Mouse (Mus musculus) brain, adult 2 months (tissue): ENCODE measurements around the gene Fbxw7.
A peak's percentile ranks its signal among the peaks of the same experiment; 100 is the strongest.

Experiments used
- DNase-seq: peaks from one replicate; pipeline ENCODE4 v3.0.0; 2011; ENCODE audit warnings: low read depth, low spot score

The Fbxw7 gene

DNA sequence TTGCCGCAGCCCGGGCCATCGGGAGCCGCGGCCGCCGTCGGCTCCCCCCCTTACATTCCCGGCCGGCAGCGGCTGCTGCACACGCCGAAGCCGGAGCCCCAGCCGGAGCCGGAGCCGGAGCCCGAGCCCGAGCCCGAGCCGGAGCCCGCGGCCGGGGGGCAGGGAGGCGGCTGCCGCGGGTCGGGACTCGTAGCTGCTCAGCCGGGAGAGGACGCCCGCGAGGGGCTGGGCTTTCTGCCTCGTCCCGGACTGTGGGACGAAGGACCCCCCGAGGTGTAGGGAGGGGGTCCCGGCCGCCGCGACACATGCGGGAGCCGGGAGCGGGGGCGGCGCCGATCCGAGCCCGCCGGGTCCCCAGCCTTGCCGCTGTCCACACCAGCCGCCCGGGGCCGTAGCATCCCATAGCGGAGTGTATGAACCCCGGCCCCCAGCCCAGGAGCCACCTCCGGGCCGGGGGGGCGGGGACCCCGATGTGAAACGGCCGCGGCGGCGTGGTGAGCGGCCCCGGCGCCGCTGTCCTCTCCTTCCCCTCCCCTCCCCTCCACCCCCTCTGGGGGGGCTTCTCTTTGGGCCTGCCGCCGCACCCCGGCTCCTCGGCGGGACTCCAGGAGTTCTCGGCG, at the start of gene Fbxw7:
Gene Fbxw7 (plus strand): TSS at position 507 of the 620 bp plus-strand sequence.
- no peak for DNase-seq

DNA sequence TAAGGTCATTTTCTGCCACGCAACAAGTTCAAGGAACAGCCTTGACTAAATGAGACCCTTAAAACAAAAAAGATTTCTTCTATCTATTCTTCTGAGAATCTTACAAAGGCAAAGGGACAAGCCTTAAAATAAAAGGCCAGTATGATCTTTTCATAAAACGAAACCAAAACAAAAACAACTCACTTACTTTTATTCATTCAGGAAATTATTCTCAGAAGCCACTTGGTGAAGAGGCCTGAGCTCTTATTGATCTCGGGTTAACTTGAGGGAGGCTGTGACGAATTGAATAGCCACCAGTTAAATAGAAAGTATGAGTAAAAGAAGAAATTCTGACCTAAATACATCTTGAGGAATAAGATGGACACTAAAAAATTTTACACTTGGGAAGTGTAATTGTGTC, 46.1 kb upstream of the Fbxw7 start:
- no peak for DNase-seq

DNA sequence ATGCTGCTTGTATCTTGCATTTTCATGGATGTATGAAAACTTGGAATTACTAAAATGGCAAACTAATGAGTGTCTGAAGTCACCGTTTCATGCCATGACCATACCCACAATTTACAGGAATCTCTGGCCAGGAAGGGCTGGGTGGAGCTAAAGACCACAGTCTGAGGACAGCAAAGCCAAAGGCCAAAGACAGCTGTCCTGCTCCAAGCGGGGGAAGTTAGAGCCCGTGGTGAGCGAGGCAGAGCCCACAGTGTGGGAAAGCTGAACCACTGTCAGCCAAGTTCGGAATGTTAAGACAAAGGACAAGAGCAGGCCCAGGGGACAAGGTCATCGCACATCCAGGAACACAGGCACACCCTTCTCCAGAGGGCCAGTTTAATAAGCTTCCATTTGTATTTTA, 45.7 kb upstream of the Fbxw7 start:
- no peak for DNase-seq

DNA sequence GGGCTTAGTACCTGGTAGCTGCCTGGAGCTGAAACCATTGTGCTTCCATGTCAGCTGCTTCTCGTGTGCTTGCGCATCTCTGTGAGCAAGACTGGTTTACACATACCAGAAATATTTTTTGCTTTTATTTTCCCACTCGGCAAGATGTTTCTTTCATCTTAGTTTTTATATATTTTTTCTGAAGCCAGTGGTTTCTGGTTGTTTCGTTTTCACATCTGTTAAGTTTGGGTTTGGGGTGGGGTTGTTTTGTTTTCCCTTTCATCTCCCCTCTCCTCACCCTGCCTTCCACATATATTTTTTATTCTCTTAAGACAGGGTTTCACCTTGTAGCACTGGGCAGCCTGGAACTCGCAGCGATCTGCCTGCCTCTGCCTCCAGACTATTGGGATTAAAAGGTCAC, 44.5 kb upstream of the Fbxw7 start:
- no peak for DNase-seq

DNA sequence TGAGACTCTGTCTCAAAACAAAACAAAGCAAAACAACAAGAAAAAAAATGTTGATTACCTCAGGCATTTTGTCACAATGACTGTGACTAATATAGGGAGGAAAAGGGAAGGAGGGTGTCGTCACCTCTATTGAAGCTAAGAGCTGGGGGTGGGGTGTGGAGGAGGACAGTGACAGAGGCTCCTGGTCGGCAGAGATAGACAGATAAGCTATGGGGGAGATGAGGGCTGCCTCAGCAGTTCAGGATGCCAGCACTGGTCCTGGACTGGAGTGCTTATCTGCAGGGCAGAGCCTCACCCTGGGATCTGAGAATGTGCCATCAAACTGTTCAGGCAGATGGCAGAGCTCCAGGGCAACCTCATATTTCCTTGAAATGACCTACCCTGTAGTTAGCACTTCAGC, 43.1 kb upstream of the Fbxw7 start:
- no peak for DNase-seq

DNA sequence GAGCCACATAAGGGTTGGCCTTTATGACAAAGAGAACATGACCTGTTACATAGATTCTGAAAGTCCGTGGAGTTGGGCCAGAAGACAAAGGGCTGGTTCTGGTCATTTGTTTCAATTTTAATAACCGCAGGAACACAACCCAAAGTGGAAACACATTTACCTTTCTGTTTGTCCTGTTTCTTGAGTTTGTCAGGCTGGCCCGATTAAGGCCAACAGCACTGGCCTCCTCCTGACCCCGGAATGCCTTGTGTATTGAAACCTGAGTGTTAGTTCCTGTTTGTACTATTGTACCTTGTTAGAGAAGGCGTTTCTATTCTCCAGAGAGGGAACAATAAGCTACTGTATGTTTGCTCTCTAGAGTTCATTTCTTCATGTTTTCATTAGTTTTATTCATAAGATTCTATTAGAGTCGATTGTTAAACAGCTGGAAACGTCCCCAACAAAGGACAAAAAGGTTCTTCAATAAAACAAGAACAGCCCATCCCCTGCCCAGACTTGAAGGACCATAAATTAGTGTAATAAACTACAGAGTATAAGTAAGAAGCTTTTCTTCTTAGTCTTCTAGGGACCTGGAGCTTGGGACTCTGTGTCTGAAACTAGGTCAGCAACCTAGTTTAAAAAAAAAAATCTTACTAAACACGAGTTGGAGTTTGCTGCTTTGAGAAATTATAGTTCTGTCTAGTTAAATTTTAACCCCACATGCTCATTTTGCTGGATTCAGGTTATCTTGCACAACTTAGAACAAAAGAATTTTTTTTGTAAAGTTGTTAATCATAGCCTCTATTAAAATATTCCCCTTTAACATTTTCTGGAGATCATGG, 40.6 kb upstream of the Fbxw7 start:
- DNase-seq = no peak

DNA sequence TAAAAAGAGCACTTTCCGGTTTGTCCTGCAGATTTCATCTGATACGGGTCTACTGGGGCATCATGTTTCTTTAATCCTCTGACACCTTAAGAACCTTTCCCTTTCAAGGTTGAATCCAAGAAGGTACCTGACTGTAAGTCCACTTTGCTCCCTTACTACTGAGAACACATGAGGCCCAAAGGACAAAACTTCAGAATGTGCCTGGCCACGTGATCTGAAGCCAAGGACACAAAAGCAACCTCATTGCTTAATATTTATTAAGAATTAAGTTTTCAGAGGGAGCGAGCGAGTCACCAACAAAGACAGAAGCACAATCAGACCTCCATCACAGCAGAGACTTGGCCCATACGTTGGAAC, 40.0 kb upstream of the Fbxw7 start:
- DNase-seq = no peak

DNA sequence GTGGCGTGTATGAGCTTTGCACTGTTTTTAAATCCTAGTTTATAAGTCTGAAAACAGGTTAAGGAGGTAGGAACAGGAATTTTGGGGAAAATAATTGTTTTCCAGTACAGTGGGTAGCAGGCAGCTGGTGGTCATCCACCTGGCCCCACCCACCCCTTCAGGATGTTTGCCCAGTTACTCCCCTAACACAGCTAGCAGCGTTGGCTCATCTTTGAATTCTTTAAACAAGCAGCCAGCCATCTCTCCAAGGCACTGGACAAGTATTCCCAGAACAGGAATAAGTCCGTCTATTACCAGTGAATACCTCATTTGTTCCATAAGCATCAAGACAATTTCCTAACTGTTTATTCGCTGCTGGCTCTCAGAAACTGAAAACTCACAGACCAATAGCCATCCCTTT, 39.5 kb upstream of the Fbxw7 start:
- no peak for DNase-seq

DNA sequence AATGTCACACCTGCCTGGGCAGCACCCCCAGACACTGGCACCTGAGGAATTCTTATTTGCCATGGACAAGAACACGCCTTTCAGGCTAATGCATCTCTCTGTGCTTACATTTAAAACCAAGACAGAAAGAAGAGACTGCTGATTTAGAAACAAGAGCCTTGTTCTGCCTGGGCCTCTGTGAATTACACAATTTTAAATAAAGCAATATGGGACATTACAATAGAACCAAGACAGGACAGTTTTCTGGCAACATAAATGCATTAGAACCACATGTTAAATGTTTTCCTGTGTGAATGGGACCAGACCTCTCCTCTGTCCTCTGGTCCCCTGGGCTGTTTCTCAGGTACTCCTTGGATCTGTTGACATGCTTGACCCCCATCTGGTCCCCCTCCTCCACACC, 39.0 kb upstream of the Fbxw7 start:
- no peak for DNase-seq

DNA sequence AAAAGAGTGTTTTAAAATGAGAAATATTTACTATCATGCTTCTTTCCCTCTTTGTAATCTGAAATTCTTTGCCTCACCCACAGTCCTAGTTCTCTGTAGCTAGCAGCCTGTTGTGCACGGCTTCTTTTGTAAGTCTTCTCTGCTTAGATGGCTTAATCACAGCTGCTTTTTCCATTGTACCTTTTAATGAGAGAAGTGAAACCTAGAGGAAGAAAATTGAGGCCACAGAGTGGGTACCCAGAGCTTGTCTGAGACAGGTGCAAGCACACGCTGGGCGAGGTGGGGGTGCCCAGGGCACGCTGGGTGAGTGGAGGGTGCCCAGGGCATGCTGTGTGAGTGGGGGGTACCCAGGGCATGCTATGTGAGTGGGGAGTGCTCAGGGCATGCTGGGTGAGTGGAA, 27.2 kb upstream of the Fbxw7 start:
- DNase-seq = no peak

DNA sequence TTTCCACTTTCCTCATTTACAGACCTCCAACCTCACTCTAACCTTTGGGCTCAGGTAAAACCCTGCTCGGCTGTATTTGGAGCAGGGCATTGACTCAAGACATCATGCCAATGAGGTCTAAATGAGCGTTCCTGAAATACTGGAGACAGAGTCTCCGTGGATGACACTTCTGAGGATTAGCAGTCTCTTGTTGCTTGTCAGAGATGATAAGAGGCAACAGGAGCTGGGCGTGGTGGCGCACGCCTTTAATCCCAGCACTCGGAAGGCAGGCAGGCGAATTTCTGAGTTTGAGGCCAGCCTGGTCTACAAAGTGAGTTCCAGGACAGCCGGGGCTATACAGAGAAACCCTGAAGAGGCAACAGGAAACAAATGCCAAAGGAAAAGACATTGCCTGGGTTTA, 11.0 kb upstream of the Fbxw7 start:
- no peak for DNase-seq

DNA sequence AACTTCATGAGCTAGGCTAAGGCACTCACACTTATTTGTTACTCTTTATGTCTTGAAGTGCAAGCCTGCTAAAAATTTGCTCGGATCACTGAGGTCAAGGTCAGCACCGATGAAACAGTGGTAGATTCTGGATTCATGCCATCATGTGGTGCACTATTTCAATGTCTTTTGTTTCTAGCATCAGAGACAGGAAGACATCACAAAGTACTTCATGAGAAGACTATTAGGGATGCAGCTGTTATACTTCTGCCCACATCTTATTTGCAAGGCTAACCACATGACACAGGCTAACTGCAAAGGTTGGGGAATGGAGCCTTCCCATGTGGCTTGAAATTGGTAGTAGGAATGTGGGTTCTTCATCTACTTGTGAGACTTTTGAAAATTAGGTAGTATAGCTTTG, 8.9 kb upstream of the Fbxw7 start:
- DNase-seq = no peak

DNA sequence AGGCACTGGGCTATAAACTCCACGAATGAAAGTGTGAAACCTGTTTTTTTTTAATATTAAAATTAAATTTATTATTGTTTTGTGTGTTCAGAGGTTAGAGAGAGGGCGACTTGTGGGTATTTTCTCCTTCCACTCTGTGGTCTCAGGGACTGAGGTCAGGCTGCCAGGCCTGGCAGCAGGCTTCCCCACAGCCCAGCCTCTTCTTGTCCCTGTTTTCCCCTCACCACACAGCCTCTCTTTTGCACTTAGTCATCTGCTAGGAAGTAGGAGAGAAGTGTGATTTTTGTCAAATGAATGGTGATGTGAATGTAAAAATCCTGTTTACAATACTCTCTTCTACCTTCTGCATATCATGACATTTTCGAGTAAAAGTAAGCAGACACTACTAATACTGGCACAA, 7.2 kb upstream of the Fbxw7 start:
- no peak for DNase-seq

DNA sequence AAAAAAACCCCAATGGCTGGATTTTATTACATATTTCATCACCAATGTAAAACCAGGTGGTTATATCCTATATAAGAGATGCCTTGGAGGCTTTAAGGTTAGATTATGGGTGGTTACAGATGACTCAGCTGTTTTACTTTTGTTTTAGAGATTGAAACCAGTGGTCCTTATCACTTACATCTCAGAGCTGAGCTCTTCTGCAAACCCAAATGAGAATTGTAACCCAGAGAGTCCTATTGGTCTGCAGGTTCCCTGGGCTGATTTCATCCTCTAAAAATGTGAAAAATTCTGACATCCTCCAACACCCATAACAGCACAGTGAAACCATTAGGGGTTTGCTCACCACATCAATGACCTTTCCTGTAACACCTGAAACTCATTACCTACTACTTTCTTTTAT, 6.2 kb upstream of the Fbxw7 start:
- no peak for DNase-seq

DNA sequence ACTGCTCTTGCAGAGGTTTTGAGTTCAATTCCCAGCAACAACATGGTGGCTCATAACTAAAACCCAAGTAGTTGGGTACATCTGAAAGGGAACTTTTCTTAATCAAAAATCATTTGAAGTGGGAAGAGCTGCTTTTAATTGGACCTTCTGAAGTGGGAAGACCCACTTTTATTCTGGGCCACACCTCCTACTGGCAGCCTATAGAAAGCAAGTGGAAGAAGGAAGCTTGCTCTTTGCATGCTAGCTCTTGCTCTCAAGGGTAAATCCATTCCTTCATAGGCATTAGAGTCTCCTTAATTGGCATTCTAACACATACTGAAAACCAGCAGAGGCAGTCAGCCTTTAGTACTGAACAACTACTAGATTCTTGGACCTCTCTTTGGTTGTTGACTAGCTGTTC, 4.3 kb upstream of the Fbxw7 start:
- no peak for DNase-seq

DNA sequence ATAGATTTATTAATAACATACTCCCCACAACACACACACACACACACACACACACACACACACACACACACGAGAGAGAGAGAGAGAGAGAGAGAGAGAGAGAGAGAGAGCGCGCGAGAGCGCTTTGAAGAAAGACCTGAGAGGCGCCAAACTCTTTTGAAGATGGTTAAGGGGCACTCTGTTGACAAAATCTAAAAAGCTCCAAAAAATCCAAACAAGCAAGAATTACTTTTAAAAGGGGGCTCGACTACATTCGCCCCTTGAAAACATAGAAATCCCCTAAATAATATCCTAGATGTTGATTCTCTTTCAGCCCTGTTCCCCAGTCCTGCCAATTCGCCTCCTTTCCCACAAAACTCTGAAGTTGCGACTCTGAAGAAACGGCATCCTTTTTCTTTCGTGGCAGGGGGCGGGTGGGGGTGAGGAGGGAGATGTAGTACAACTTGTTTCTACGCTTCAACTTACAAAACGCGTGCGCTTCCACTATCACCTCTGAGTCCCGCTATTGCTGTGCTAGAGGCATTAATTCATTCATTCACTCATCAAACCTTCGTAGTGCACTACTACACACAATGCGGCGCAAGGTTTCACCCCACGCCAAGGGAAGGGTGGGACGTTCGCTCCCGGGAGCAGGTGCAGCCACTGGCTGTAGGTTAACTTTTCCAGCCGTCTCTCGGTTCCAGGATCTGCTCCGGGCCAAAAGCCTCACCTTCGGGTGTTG, 1.5 kb upstream of the Fbxw7 start:
- no peak for DNase-seq

DNA sequence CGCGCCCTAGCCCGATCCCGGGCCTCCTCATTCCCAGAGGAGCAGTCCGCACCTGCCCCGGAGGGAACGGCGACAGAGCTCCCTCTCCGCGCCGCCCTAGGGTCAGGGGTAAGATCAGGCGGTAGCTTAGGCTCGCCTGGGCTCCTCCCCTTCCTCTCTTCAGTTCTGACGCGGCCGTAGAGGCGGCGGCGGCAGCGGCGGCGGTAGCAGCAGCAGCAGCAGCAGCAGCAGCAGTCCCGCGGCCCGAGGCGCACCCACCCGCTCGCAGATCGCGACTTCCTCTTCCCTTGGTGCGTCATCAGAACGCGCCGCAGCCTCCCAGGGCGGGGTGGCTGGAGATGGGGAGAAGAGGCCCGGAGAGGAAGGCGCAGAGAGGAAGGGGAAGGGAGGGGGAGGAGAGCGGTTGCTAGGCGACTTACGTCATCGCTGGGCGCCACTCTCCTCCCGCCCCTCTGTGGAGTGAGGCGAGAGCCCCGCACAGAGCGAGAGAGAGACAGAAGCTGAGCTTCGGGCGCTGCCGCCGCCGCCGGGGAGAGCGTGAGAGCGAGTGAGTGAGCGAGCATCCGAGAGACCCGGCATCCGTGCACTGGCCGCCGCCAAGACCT, 809 bp upstream of the Fbxw7 start:
- DNase-seq = peak; percentile 100

DNA sequence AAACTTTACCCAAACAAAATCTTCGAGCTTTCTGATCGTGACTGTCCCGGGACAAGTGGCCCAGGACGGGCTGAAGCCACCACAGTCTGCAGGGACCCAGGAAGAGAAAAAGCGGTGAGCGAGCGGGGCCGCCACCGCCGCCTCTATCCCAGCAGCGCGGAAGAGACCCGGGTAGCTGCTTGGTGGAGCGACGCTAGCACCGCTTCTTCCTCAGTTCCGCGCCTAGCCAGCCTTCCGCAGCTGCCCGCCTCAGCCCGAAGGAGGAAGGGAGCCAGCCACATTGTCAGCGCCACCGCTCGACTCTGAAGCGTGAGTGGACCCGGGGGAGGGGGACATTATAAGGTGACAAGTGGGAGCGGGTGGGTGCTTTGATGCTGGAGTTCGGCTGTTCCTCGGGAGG, 393 bp downstream of the Fbxw7 start:
- peak; percentile 51 for DNase-seq

DNA sequence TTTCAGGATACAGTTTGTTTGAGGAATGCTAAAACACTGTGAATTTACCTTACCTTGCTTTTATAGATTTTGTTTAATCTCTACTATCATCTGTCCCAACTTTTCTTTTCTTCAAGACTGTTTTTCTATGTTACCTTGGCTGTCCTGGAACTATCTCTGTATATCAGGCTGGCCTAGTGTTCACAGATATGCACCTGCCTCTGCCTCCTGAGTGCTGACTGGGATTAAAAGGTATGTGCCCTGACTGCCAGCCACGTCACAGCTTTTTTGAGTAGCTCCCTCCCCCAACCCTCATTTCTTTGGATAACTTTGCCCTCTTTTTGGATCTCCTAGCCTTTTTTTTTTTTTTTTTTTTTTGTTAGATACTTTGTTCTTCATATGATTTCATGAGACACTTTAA, 1.9 kb downstream of the Fbxw7 start:
- no peak for DNase-seq

DNA sequence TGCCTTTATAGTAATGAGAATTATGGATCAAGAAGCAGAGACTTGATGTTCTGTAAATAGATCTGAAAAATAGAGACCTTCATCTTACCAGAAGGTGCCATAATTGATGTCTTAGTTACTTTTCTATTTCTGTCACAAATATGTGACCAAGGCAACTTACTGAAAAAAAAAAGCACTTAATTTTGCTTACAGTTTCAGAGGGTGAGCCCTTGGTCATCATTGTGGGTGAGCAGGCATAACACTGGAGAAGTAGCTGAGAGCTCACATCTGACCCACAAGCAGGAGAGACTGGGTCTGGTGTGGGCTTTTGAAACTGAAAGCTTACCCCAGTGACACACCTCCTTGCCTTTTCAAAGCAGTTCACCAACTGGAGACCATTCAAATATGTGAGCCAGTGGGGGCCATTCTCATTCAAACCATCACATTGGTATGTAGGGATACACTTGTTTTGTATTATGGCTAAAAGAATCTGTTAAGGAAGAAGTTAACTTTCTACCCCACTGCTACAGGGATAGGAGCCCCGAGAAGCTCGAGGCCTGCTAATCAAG, 5.7 kb downstream of the Fbxw7 start:
- no peak for DNase-seq

DNA sequence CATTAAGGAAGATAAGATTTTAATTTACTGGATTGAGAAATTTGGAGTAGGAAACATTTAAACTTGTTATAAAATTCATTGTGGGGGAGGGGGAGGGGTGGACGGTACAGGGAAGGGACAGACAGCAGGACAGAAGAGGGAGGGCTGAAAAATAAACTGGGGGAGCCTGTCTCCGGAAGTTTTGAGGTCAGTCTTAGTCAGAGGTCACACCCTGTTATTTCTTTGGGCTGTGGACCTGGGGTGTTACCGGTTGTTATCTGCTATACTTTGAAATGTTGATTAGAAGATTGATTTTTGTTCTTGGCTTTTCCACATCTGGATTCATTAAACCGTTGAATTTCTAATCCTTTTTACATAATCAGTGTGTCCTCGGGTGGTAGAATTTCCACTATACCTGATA, 10.9 kb downstream of the Fbxw7 start:
- DNase-seq = no peak

DNA sequence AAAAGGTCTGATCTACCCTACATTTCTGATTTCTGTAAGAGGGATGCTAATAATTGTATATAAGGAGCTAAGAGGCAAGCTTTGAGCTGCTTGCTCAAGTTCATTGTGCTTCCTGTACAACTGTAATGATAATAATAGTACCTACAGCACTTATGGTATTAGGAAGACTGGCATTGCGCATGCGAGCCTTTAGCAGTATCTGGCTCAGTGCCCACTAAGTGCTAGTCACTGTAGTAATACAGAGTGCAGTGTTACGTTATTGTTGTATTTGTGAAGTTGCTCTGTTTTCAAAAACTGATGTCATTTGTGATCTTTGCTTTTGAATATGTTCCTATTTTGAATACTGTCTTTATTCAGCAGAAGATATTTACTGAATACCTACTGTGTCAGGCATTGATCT, 11.3 kb downstream of the Fbxw7 start:
- DNase-seq = peak; percentile 15
